Mouse (Mus musculus) urinary bladder, postnatal 10 days (tissue): ENCODE results near the gene Gm2832.
"Not testable (repeated sequence)": the region's sequence is repeated elsewhere in the genome, so short reads cannot be mapped to it uniquely, and the experiment has no call there.

Experiments
- DNase-seq: peaks from one replicate; pipeline ENCODE4 v3.0.0; 2022; ENCODE audit warnings: low spot score

Gene Gm2832

DNA sequence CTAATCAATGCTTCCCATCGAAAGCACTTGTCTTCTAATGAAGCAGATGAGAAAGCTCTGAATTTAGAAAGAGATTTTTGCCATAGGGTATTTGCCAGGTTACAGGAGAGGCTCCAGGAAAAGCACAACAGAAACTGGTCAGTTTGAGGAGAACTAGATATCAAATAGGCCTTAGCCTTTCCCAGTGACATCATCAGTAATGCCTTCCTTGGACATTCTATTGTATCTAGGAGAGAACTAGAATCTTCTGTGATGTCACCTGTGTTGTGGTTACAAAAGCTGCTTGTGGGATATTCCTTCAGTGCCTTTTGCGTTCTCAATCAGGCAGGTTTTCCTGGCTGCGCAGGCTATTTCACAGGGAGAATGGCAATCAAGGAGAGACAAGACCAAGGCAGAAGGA is at the start of gene Gm2832:
Gene Gm2832, plus strand, starts transcription at position 301 of the 400 bp plus-strand sequence.
- not testable (repeated sequence) for DNase-seq

DNA sequence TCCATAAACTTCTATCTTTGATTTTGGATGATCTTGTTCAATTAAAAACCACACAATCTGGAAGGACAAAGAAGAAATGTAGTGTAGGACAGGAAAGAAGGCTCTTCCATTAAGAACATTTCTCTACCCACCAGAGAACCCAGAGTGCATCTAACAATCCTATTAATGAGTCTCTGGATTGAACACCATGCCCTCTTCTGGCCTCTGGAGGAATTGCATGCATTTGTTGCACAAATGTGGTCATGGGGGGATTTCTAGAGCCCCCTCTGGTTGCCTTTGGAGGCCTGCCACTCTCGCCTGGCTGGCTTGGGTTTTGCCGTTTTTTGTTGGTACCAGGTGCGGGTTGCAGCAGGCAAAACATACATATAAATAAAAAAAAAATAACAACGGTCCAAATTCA is 15.3 kb upstream of the Gm2832 start:
- DNase-seq, result not testable (repeated sequence)

DNA sequence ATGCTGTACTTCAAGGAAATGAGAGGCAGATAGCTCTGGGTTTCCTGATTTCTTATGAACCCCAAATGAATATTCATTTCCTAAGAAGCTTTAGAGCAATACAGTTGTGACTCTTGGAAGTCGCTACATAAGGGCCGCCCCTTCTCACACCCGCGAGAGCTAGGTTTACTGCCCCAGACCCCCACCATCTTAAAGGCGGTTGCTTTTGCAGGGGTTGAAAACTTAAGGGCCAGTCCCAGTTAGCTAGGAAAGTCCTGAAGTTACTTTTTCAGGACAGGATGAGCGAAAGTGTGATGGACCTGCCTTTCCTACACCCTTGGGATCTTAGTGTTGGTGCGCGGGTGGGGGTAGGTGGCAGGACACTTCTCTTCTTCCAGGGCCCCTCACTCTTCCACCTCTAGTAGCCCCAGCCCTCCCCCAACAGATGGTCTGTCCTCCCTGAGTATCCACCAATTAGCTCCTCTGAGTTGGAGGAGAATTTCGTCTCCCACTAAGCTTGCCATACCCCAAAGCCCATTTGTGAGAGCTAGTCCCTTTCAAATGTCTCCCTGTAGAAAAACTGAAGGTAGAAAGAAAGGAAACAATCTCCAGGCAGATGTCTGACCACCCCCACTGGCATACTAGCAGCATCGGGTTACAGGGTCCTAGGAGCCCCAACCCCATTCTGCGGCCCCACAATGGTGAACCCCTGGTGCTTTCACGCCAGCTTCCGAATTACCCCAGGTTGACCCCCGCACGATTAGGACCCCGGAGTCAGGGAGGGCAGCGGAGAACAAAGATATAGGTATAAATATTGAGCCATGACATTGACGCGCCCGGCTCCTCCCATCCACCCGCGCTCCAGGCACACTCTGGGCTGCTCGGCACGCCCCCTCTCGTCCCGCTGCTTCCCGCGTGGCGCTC is 14.5 kb upstream of the Gm2832 start:
- not testable (repeated sequence) for DNase-seq

DNA sequence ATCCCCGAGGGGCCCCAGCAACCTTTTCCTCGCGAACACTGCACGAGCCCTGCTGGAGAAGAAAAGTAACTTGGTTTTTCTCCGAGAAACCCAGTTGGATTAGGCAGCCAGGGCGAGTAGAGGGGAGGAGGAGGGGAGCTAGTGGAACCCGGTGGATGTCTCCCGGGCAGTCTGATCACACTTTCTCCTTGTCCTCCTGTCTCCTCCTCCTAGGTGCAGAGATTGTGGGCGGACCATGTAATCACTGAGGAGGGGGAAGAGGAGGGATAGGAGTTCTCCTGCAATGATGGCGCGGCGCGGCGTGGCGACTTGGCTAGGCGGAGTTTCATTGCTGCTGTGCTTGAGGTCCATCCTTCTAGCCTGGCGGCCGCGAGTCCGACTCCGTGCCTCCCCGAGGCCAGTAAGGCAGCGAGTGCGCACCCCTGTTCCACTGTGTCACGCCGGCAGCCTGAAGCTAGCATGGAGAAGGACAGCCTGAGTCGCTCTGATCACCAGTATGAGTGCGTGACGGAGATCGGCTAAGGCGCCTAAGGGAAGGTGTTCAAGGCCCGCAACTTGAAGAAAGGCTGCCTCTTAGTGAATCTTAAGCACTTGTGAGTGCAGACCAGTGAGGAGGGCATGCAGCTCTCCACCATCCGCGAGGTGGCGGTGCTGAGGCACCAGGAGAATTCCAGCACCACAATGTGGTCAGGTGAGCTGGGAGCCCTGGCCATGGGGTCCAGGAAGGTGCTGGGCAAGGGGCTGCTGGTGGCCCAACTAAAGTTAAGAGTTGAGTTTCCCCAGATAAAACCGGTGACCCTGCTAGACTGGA is 13.6 kb upstream of the Gm2832 start:
- not testable (repeated sequence) for DNase-seq

DNA sequence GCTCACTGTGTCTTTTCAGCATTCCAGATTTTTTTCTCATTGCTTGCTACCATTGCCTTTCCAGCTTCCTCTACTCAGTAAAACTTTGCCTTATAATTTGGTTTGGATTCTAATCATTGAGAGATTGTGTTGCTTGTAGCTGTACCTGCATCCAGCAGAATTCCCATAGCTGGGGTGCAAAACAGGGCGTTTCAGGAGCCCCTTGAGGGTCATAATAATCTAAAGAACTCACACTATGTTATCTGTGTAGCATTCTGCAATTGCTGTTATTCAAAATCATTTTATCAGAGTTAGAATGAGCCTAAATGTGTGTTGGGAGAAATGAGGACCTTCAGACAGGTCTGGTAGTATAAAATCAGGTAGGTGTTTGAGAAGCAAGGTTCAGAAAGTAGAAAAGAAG is 7.4 kb downstream of the Gm2832 start:
- not testable (repeated sequence) for DNase-seq
